Mouse (Mus musculus) heart, embryonic 11.5 days (tissue): ENCODE results near the gene Zfp760. TPM values are rescaled to one million over a fixed set of nuclear protein-coding genes. Genes with fewer than 3 reads are reported as not detected.
"Not testable (repeated sequence)": the region's sequence is repeated elsewhere in the genome, so short reads cannot be mapped to it uniquely, and the experiment has no call there.

Experiments used
- ATAC-seq: fragments of 200-750 bp; cut with Nextera tagmentation; replicated peaks from 2 replicates; pipeline ENCODE4 v1.8.0; 2017; ENCODE audit warnings: moderate library complexity; ENCODE audit not compliant: insufficient number of reproducible peaks, low FRiP score, low TSS enrichment
- H3K27ac ChIP-seq: fragments of 300-500 bp; sonication (generic); 2 replicates; pipeline ENCODE4 v1.5.1; 2014; ENCODE audit warnings: mild to moderate bottlenecking, low read depth, low read length
- H3K27me3 ChIP-seq: fragments of 300-500 bp; sonication (generic); 2 replicates; pipeline ENCODE4 v1.6.1; 2014; ENCODE audit warnings: mild to moderate bottlenecking, low read length, mixed read lengths; ENCODE audit not compliant: control insufficient read depth, insufficient read depth
- H3K36me3 ChIP-seq: fragments of 300-500 bp; sonication (generic); 2 replicates; pipeline ENCODE4 v1.6.1; 2014; ENCODE audit warnings: mild to moderate bottlenecking, low read length, moderate library complexity, mixed read lengths; ENCODE audit not compliant: control insufficient read depth, insufficient read depth
- H3K4me1 ChIP-seq: fragments of 300-500 bp; sonication (generic); 2 replicates; pipeline ENCODE4 v1.6.1; 2014; ENCODE audit warnings: low read length; ENCODE audit not compliant: control insufficient read depth, insufficient read depth
- H3K4me2 ChIP-seq: fragments of 300-500 bp; sonication (generic); 2 replicates; pipeline ENCODE4 v1.6.1; 2014; ENCODE audit warnings: mild to moderate bottlenecking, moderate library complexity
- H3K4me3 ChIP-seq: fragments of 300-500 bp; sonication (generic); 2 replicates; pipeline ENCODE4 v1.5.1; 2014; ENCODE audit warnings: low read depth, low read length
- H3K9ac ChIP-seq: fragments of 300-500 bp; sonication (generic); 2 replicates; pipeline ENCODE4 v1.6.1; 2014; ENCODE audit warnings: mild to moderate bottlenecking, low read depth, low read length, moderate library complexity
- H3K9me3 ChIP-seq: fragments of 300-500 bp; sonication (generic); replicated peaks from 2 replicates; pipeline ENCODE4 v1.6.1; 2016; ENCODE audit warnings: low read length; ENCODE audit not compliant: control insufficient read depth
- WGBS: fragments of 180-500 bp; shearing (Covaris S2); extraction: QIAGEN DNeasy Blood & Tissue Kit; methylation state at CpG from one replicate; pipeline ENCODE4 v1.1.7; 2014; ENCODE audit not compliant: insufficient replicate concordance; 5-methylcytosine and 5-hydroxymethylcytosine counted together
- polyA plus RNA-seq: library from polyadenylated mRNA; unstranded; fragments of >200 nt; fragmentation: Nextera tagmentation; extraction: Ambion mirVana; gene quantifications from 2 replicates; pipeline ENCODE4 v1.2.1, GENCODE M21; 2014

The Zfp760 gene
- polyA plus RNA-seq, 1 experiment from 2014 or later, result 8.2 TPM

- Histone ChIP-seq H3K4me3 (no peak overlapping the region), H3K27ac (no peak overlapping the region), H3K4me2 (no peak overlapping the region), H3K9ac (no peak overlapping the region), H3K27me3 (no peaks in the 10 kb centered on the region), H3K4me1 (peaks cover 3% of the 10 kb centered on the region; the same call in 1 of the 2 replicates), H3K36me3 (no peaks in the 10 kb centered on the region), H3K9me3 (no peaks in the 10 kb centered on the region)
- ATAC-seq, result no peak
- 78% methylated on average over 1 of the region's 1 CpGs for WGBS
Observed at GRCm38 (mm10) chr17:21703414-21703813, 4.1 kb upstream of the Zfp760 start.

GRCm38 (mm10) chr17:21708401-21708800 is 860 bp downstream of the Zfp760 start:
- H3K27ac ChIP-seq, result no peak overlapping the region
- no peaks in the 10 kb centered on the region for H3K27me3 ChIP-seq
- peak overlapping the region; percentile 29; the same call in 1 of the 2 replicates for H3K9ac ChIP-seq
- no peaks in the 10 kb centered on the region for H3K9me3 ChIP-seq
- H3K4me2 ChIP-seq, result peak overlapping the region; percentile 66
- no peaks in the 10 kb centered on the region; the same call in 1 of the 2 replicates for H3K4me1 ChIP-seq
- WGBS, result 60% methylated on average over 2 of the region's 2 CpGs
- ATAC-seq, result no peak
- peak overlapping the region; percentile 66 for H3K4me3 ChIP-seq
- H3K36me3 ChIP-seq, result no peaks in the 10 kb centered on the region; the same call in 1 of the 2 replicates

DNA sequence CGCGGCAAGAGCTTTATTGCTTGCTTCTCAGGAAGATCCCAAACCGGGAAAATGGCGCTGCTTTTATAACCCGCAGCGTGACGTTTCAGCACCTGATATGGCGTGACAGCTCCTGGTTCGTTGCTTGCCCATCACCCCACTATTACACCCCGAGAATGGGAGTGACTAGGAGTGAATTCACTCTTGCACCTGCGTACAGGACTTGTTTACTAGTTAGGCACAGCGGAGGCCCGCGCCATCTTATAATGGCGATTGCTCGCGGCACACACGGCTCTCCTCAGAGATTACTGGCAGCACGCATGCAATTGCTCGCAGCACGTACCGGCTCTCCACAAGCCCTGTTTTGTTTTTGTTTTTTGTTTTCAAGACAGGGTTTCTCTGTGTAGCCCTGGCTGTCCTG is 23.0 kb downstream of the Zfp760 start, which contains the start of gene Zfp229:
TSS of gene Zfp229 (plus strand) at position 301 of the 400 bp plus-strand sequence.
- H3K9ac ChIP-seq, H3K4me3 ChIP-seq, ATAC-seq, H3K27ac ChIP-seq, H3K36me3 ChIP-seq, H3K27me3 ChIP-seq, H3K4me1 ChIP-seq, H3K9me3 ChIP-seq, H3K4me2 ChIP-seq: not testable (repeated sequence)
- 98% methylated on average over 8 of the region's 22 CpGs for WGBS

- Histone ChIP-seq H3K36me3 (no peaks in the 10 kb centered on the region), H3K27me3 (no peaks in the 10 kb centered on the region), H3K27ac (peak overlapping the region; percentile 80), H3K4me2 (peak overlapping the region; percentile 69), H3K4me1 (peaks cover 4% of the 10 kb centered on the region), H3K4me3 (peak overlapping the region; percentile 58), H3K9ac (peak overlapping the region; percentile 89), H3K9me3 (no peaks in the 10 kb centered on the region)
- no peak for ATAC-seq
- WGBS, result 80% methylated on average over 4 of the region's 4 CpGs
Observed at GRCm38 (mm10) chr17:21733049-21733448, 25.5 kb downstream of the Zfp760 start.

GRCm38 (mm10) chr17:21733529-21734031 is 26.0 kb downstream of the Zfp760 start:
- WGBS, result under 1% methylated on average over 27 of the region's 27 CpGs
- H3K36me3 ChIP-seq, result no peaks in the 10 kb centered on the region
- peak overlapping the region; percentile 80 for H3K27ac ChIP-seq
- peak overlapping the region; percentile 58 for H3K4me3 ChIP-seq
- no peaks in the 10 kb centered on the region for H3K27me3 ChIP-seq
- peak overlapping the region; percentile 69 for H3K4me2 ChIP-seq
- no peaks in the 10 kb centered on the region for H3K9me3 ChIP-seq
- peak; percentile 94 for ATAC-seq
- H3K9ac ChIP-seq, result peak overlapping the region; percentile 89
- H3K4me1 ChIP-seq, result peaks cover 4% of the 10 kb centered on the region

DNA sequence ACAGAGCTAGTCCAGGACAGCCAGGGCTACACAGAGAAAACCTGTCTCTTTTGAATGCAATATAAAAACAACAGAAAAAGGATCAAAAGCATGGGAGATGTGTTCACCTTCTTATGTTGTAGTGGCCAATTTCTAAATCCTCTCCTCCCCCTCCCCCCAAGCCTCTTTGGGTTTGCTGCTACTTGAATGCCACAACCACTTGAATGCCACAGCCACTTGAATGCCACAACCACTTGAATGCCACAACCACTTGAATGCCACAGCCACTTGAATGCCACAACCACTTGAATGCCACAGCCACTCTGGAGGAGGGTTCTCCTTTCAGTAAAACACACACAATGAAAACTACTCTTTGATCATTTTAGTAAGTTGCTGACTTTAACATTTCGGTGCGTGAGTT is 45.2 kb downstream of the Zfp760 start:
- ATAC-seq, result no peak
- no peak overlapping the region for H3K9ac ChIP-seq
- peaks cover 4% of the 10 kb centered on the region; the same call in 1 of the 2 replicates for H3K27me3 ChIP-seq

GRCm38 (mm10) chr17:21753342-21754208 is 46.0 kb downstream of the Zfp760 start:
- ATAC-seq, result no peak
- H3K36me3 ChIP-seq, result no peaks in the 10 kb centered on the region
- peaks cover 4% of the 10 kb centered on the region; the same call in 1 of the 2 replicates for H3K27me3 ChIP-seq
- no peak overlapping the region for H3K27ac ChIP-seq
- no peaks in the 10 kb centered on the region for H3K9me3 ChIP-seq
- WGBS, result 13% methylated on average over 20 of the region's 20 CpGs
- peak overlapping the region; percentile 42 for H3K4me3 ChIP-seq
- H3K9ac ChIP-seq, result peak overlapping the region; percentile 60; the same call in 1 of the 2 replicates
- H3K4me1 ChIP-seq, result no peaks in the 10 kb centered on the region
- peak overlapping the region; percentile 65 for H3K4me2 ChIP-seq

More for the DNA sequence above, 45.2 kb downstream of the Zfp760 start:
- Histone ChIP-seq H3K27ac (no peak overlapping the region), H3K4me3 (no peak overlapping the region), H3K9me3 (no peaks in the 10 kb centered on the region), H3K4me2 (no peak overlapping the region), H3K4me1 (no peaks in the 10 kb centered on the region), H3K36me3 (no peaks in the 10 kb centered on the region)
- WGBS, result 74% methylated on average over 2 of the region's 2 CpGs

GRCm38 (mm10) chr17:21770336-21770735 is 62.8 kb downstream of the Zfp760 start:
- H3K4me2 ChIP-seq, result no peak overlapping the region
- 77% methylated on average over 2 of the region's 2 CpGs for whole genome bisulfite sequencing

More at GRCm38 (mm10) chr17:21770336-21770735, 62.8 kb downstream of the Zfp760 start:
- no peak overlapping the region for H3K9ac ChIP-seq
- H3K4me3 ChIP-seq, result no peak overlapping the region
- H3K27me3 ChIP-seq, result no peaks in the 10 kb centered on the region
- no peaks in the 10 kb centered on the region for H3K4me1 ChIP-seq
- ATAC-seq, result no peak
- H3K9me3 ChIP-seq, result no peaks in the 10 kb centered on the region
- no peaks in the 10 kb centered on the region for H3K36me3 ChIP-seq
- no peak overlapping the region for H3K27ac ChIP-seq
